8 mouse cellular contexts compared by ENCODE assay signal in genomic region chr8:90876722-90877429, GRCm38 (mm10). TPM values are rescaled to one million over a fixed set of nuclear protein-coding genes. Genes with fewer than 3 reads are reported as not detected.
A peak's percentile ranks its signal among the peaks of the same experiment; 100 is the strongest.
DNase-seq lines count a peak whose midpoint lies in the region; ATAC-seq and TF ChIP-seq lines count a peak whose summit lies in the region.

No protein-coding gene starts in this region.

- no peaks in the 10 kb centered on the region for H3K27me3 ChIP-seq in neural tube, embryonic 11.5 days (ENCODE audit: control insufficient read depth, insufficient read depth, low read length)
- H3K27me3 ChIP-seq in embryonic facial prominence, embryonic 15.5 days: no peaks in the 10 kb centered on the region
- no peaks in the 10 kb centered on the region for H3K27me3 ChIP-seq in heart, embryonic 11.5 days (ENCODE audit: control insufficient read depth, insufficient read depth, low read length)
- no peaks in the 10 kb centered on the region for H3K27me3 ChIP-seq in kidney, embryonic 15.5 days
- no peaks in the 10 kb centered on the region for H3K27me3 ChIP-seq in midbrain, postnatal 0 days (ENCODE audit: insufficient read depth, low read length)

- H3K4me1 ChIP-seq in neural tube, embryonic 11.5 days (ENCODE audit: control insufficient read depth, insufficient read depth, low read length): peaks cover 17% of the 10 kb centered on the region
- H3K4me1 ChIP-seq in embryonic facial prominence, embryonic 15.5 days: peaks cover 25% of the 10 kb centered on the region
- H3K4me1 ChIP-seq in heart, embryonic 11.5 days (ENCODE audit: control insufficient read depth, insufficient read depth, low read length): peaks cover 21% of the 10 kb centered on the region
- peaks cover 21% of the 10 kb centered on the region for H3K4me1 ChIP-seq in kidney, embryonic 15.5 days
- peaks cover 7% of the 10 kb centered on the region; the same call in 1 of the 2 replicates for H3K4me1 ChIP-seq in midbrain, postnatal 0 days (ENCODE audit: insufficient read depth, low read length)

- peak overlapping the region; percentile 82 for H3K4me2 ChIP-seq in neural tube, embryonic 11.5 days (ENCODE audit: low read depth)
- H3K4me2 ChIP-seq in embryonic facial prominence, embryonic 15.5 days (replicated peaks): peak overlapping the region; percentile 86
- peak overlapping the region; percentile 67 for H3K4me2 ChIP-seq in heart, embryonic 11.5 days
- H3K4me2 ChIP-seq in kidney, embryonic 15.5 days: peak overlapping the region; percentile 88
- peak overlapping the region; percentile 77 for H3K4me2 ChIP-seq in midbrain, postnatal 0 days (ENCODE audit: low read depth, low read length, poor library complexity, severe bottlenecking)

- peak overlapping the region; percentile 85 for H3K27ac ChIP-seq in neural tube, embryonic 11.5 days (ENCODE audit: low read depth, low read length)
- peak overlapping the region; percentile 93 for H3K27ac ChIP-seq in embryonic facial prominence, embryonic 15.5 days (replicated peaks)
- H3K27ac ChIP-seq in heart, embryonic 11.5 days (ENCODE audit: low read depth, low read length): peak overlapping the region; percentile 43
- peak overlapping the region; percentile 80 for H3K27ac ChIP-seq in kidney, embryonic 15.5 days
- peak overlapping the region; percentile 55 for H3K27ac ChIP-seq in midbrain, postnatal 0 days (ENCODE audit: low read depth, low read length)

- ATAC-seq in neural tube, embryonic 11.5 days (ENCODE audit: insufficient read depth, low FRiP score, low TSS enrichment): peak; percentile 36
- peak; percentile 60 for ATAC-seq in embryonic facial prominence, embryonic 15.5 days (ENCODE audit: insufficient number of reproducible peaks, low FRiP score, low TSS enrichment, low read depth)
- ATAC-seq in heart, embryonic 11.5 days (replicated peaks; ENCODE audit: insufficient number of reproducible peaks, low FRiP score, low TSS enrichment): peak; percentile 31; the same call in 1 of the 2 replicates
- ATAC-seq in kidney, embryonic 15.5 days (replicated peaks; ENCODE audit: low FRiP score): peak; percentile 79
- ATAC-seq in midbrain, postnatal 0 days (ENCODE audit: low FRiP score): no peak; the same call in 1 of the 2 replicates

- no peak for TF ChIP-seq CTCF in midbrain, postnatal 0 days (IDR thresholded peaks at IDR 0.05)

- 1% methylated on average over 24 of the region's 24 CpGs for WGBS in neural tube, embryonic 11.5 days
- WGBS in embryonic facial prominence, embryonic 15.5 days: 2% methylated on average over 24 of the region's 24 CpGs
- 2% methylated on average over 24 of the region's 24 CpGs for WGBS in heart, embryonic 11.5 days (ENCODE audit: insufficient replicate concordance)
- 2% methylated on average over 24 of the region's 24 CpGs for WGBS in kidney, embryonic 15.5 days
- 3% methylated on average over 24 of the region's 24 CpGs for WGBS in midbrain, postnatal 0 days

- H3K36me3 ChIP-seq in neural tube, embryonic 11.5 days (ENCODE audit: control insufficient read depth, insufficient read depth, low read length): no peaks in the 10 kb centered on the region
- H3K36me3 ChIP-seq in embryonic facial prominence, embryonic 15.5 days: 0 out of 2 replicates have a peak, but pooled peaks cover 3% of the 10 kb centered on the region
- H3K36me3 ChIP-seq in heart, embryonic 11.5 days (ENCODE audit: control insufficient read depth, insufficient read depth, low read length): 0 out of 2 replicates have a peak, but pooled peaks cover 2% of the 10 kb centered on the region
- no peaks in the 10 kb centered on the region for H3K36me3 ChIP-seq in kidney, embryonic 15.5 days
- H3K36me3 ChIP-seq in midbrain, postnatal 0 days (ENCODE audit: insufficient read depth, low read length): no peaks in the 10 kb centered on the region

- no peaks in the 10 kb centered on the region for H3K9me3 ChIP-seq in neural tube, embryonic 11.5 days (ENCODE audit: control insufficient read depth, low read length)
- no peaks in the 10 kb centered on the region for H3K9me3 ChIP-seq in embryonic facial prominence, embryonic 15.5 days (replicated peaks)
- no peaks in the 10 kb centered on the region for H3K9me3 ChIP-seq in heart, embryonic 11.5 days (replicated peaks; ENCODE audit: control insufficient read depth, low read length)
- no peaks in the 10 kb centered on the region for H3K9me3 ChIP-seq in kidney, embryonic 15.5 days (replicated peaks)
- no peaks in the 10 kb centered on the region for H3K9me3 ChIP-seq in midbrain, postnatal 0 days (ENCODE audit: low read length)

- peak overlapping the region; percentile 67 for H3K9ac ChIP-seq in neural tube, embryonic 11.5 days (ENCODE audit: low read length)
- H3K9ac ChIP-seq in embryonic facial prominence, embryonic 15.5 days: peak overlapping the region; percentile 44
- H3K9ac ChIP-seq in heart, embryonic 11.5 days (ENCODE audit: low read depth, low read length): peak overlapping the region; percentile 68
- H3K9ac ChIP-seq in kidney, embryonic 15.5 days: peak overlapping the region; percentile 44
- peak overlapping the region; percentile 62 for H3K9ac ChIP-seq in midbrain, postnatal 0 days (replicated peaks; ENCODE audit: low read length, poor library complexity, severe bottlenecking)

- peak; percentile 51 for DNase-seq in neural tube, embryonic 11.5 days (ENCODE audit: low spot score)
- DNase-seq in neural tube, embryonic 10.5 days (ENCODE audit: extremely low spot score, low spot score): no peak
- peak; percentile 50 for DNase-seq in liver
- peak; percentile 71 for DNase-seq in midbrain, postnatal 0 days (ENCODE audit: low spot score)
- peak; percentile 63 to 67 for DNase-seq in spleen, postnatal 36 days (ENCODE audit: low spot score in 2 of 2)

- peak overlapping the region; percentile 41 for H3K4me3 ChIP-seq in neural tube, embryonic 11.5 days (ENCODE audit: low read depth, low read length)
- H3K4me3 ChIP-seq in embryonic facial prominence, embryonic 15.5 days (replicated peaks): peak overlapping the region; percentile 51
- peak overlapping the region; percentile 61 for H3K4me3 ChIP-seq in heart, embryonic 11.5 days (ENCODE audit: low read depth, low read length)
- peak overlapping the region; percentile 50 for H3K4me3 ChIP-seq in kidney, embryonic 15.5 days (replicated peaks)
- H3K4me3 ChIP-seq in midbrain, postnatal 0 days (ENCODE audit: low read depth, low read length): peak overlapping the region; percentile 37

RNA-seq across cellular contexts. Expression of gene Chd9, which starts 48.7 kb away (rescaled TPM):
- polyA plus RNA-seq in neural tube, embryonic 11.5 days (2014; fragmentation: Nextera tagmentation; extraction: Ambion mirVana): 54.4 and 62.9 TPM in 2 replicates
- 139 and 146 TPM in 2 replicates for polyA plus RNA-seq in embryonic facial prominence, embryonic 15.5 days (2015; fragmentation: Nextera tagmentation; extraction: Ambion mirVana)
- polyA plus RNA-seq in heart, embryonic 11.5 days (2014; fragmentation: Nextera tagmentation; extraction: Ambion mirVana): 44.7 and 46.7 TPM in 2 replicates
- 74.6 and 80.4 TPM in 2 replicates for polyA plus RNA-seq in kidney, embryonic 15.5 days (2015; fragmentation: Nextera tagmentation; extraction: Ambion mirVana)
- 82.7 and 97.4 TPM in 2 replicates for total RNA-seq in midbrain, postnatal 0 days (2014; rRNA removed)
- polyA plus RNA-seq in midbrain, postnatal 0 days (2015; fragmentation: Nextera tagmentation; extraction: Ambion mirVana): 74.0 and 78.5 TPM in 2 replicates

RNA-seq across cellular contexts. Expression of gene Gm19935, which starts 59.7 kb away (rescaled TPM):
- not detected in 2 replicates for polyA plus RNA-seq in neural tube, embryonic 11.5 days (2014; fragmentation: Nextera tagmentation; extraction: Ambion mirVana)
- polyA plus RNA-seq in embryonic facial prominence, embryonic 15.5 days (2015; fragmentation: Nextera tagmentation; extraction: Ambion mirVana): 4.8 and 6.7 TPM in 2 replicates
- not detected in 2 replicates for polyA plus RNA-seq in heart, embryonic 11.5 days (2014; fragmentation: Nextera tagmentation; extraction: Ambion mirVana)
- polyA plus RNA-seq in kidney, embryonic 15.5 days (2015; fragmentation: Nextera tagmentation; extraction: Ambion mirVana): not detected in 2 replicates
- total RNA-seq in midbrain, postnatal 0 days (2014; rRNA removed): 1.4 and 1.8 TPM in 2 replicates
- 1.8 and 2.5 TPM in 2 replicates for polyA plus RNA-seq in midbrain, postnatal 0 days (2015; fragmentation: Nextera tagmentation; extraction: Ambion mirVana)

Comparison
In these comparisons a context has a peak if more than half of its experiments do, and no peak if none do; other contexts are left out.
1. H3K27ac ChIP-seq: peak in every context shown above with its lines; median percentile 93 in embryonic facial prominence, embryonic 15.5 days; 85 in neural tube, embryonic 11.5 days; 80 in kidney, embryonic 15.5 days; 55 in midbrain, postnatal 0 days; 43 in heart, embryonic 11.5 days.